Mouse (Mus musculus) lung, postnatal 0 days (tissue): ENCODE measurements around the gene Taf9. TPM values are rescaled to one million over a fixed set of nuclear protein-coding genes. Genes with fewer than 3 reads are reported as not detected.

Experiments
- ATAC-seq: fragments of 200-750 bp; cut with Nextera tagmentation; 2 replicates; pipeline ENCODE4 v1.8.0; 2017; ENCODE audit warnings: moderate library complexity
- DNase-seq: peaks from one replicate; pipeline ENCODE4 v3.0.0-alpha.2; 2016; ENCODE audit warnings: low spot score
- H3K27ac ChIP-seq: fragments of 300-500 bp; sonication (generic); 2 replicates; pipeline ENCODE4 v1.5.1; 2014; ENCODE audit warnings: antibody characterized with exemption, mild to moderate bottlenecking, low read length, mixed read lengths
- H3K27me3 ChIP-seq: fragments of 300-500 bp; sonication (generic); replicated peaks from 2 replicates; pipeline ENCODE4 v1.6.1; 2014; ENCODE audit warnings: low read length, mixed read lengths; ENCODE audit not compliant: insufficient read depth
- H3K36me3 ChIP-seq: fragments of 300-500 bp; sonication (generic); 2 replicates; pipeline ENCODE4 v1.6.1; 2014; ENCODE audit warnings: low read length, mixed read lengths; ENCODE audit not compliant: insufficient read depth
- H3K4me1 ChIP-seq: fragments of 300-500 bp; sonication (generic); 2 replicates; pipeline ENCODE4 v1.6.1; 2014; ENCODE audit warnings: antibody characterized with exemption, low read depth, low read length, mixed read lengths; ENCODE audit not compliant: insufficient read depth
- H3K4me2 ChIP-seq: fragments of 300-500 bp; sonication (generic); replicated peaks from 2 replicates; pipeline ENCODE4 v1.6.1; 2014; ENCODE audit warnings: low read depth, mild to moderate bottlenecking, low read length, moderate library complexity, mixed read lengths
- H3K4me3 ChIP-seq: fragments of 300-500 bp; sonication (generic); 2 replicates; pipeline ENCODE4 v1.5.1; 2014; ENCODE audit warnings: low read depth, low read length
- H3K9ac ChIP-seq: fragments of 300-500 bp; sonication (generic); replicated peaks from 2 replicates; pipeline ENCODE4 v1.6.1; 2014; ENCODE audit warnings: low read depth, mild to moderate bottlenecking
- H3K9me3 ChIP-seq: fragments of 300-500 bp; sonication (generic); 2 replicates; pipeline ENCODE4 v1.6.1; 2016; ENCODE audit warnings: low read length, mixed read lengths
- CTCF ChIP-seq: IDR thresholded peaks from 2 replicates; pipeline ENCODE4 v1.5.1; 2016; ENCODE audit warnings: antibody characterized with exemption, mild to moderate bottlenecking
- EP300 ChIP-seq: IDR thresholded peaks from 2 replicates; pipeline ENCODE4 v1.6.1; 2016; ENCODE audit warnings: antibody characterized with exemption, mild to moderate bottlenecking, control low read depth
- WGBS: fragments of 180-500 bp; shearing (Covaris S2); extraction: QIAGEN DNeasy Blood & Tissue Kit; methylation state at CpG from one replicate; pipeline ENCODE4 v1.1.7; 2014; 5-methylcytosine and 5-hydroxymethylcytosine counted together
- polyA plus RNA-seq: library from polyadenylated mRNA; unstranded; fragments of >200 nt; fragmentation: Nextera tagmentation; extraction: Ambion mirVana; gene quantifications from 2 replicates; pipeline ENCODE4 v1.2.1, GENCODE M21; 2015

Gene Taf9
- polyA plus RNA-seq, 1 experiment from 2014 or later, result 15.5 TPM

DNA sequence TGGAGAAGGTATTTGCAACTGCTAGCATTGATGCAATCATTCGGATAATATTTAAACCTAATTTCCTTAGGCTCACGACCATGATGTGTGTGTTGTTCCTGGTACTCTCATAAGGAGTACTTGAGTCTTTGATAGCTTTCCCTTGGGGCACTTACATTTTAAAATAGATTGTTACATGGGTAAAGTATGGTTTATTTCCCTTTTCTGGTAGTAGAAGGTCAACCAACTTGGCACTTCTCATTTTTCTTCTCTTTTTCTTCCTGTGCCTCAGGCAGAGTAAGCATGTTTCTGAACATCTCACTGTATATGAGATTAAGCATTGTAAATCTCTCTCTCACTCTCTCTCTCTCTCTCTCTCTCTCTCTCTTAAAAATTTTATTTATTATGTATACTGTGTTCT, 31.5 kb downstream of the Taf9 start:
- Histone ChIP-seq H3K36me3 (no peaks in the 10 kb centered on the region), H3K27ac (no peak overlapping the region), H3K4me1 (no peaks in the 10 kb centered on the region), H3K27me3 (no peaks in the 10 kb centered on the region), H3K9me3 (no peaks in the 10 kb centered on the region), H3K4me3 (no peak overlapping the region), H3K4me2 (no peak overlapping the region), H3K9ac (no peak overlapping the region)
- ATAC-seq, result peak; percentile 35
- DNase-seq, result peak; percentile 23
- TF ChIP-seq EP300, result no peak
- no peak for TF ChIP-seq CTCF
- WGBS, result 55% methylated on average over 2 of the region's 2 CpGs

DNA sequence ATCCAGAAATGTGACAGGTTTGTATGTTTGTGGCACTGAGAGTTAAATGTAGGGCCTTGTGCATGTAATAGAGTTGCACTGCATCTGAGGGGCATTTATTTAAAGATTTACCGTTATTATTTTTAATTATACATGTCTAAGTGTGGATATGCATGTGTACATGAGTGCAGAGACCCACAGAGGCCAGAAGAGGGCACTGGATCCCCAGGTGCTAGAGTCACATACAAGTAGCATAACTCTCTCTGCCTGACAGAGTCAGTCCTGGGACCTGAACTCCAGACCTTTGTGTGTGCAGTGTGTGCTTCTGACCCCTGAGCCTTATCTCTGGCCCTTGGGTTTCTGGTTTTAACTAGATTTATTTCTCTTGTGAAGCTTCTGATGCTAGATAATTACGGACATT, 33.0 kb downstream of the Taf9 start:
- DNase-seq, result no peak
- 78% methylated on average over 2 of the region's 2 CpGs for WGBS
- TF ChIP-seq EP300 (no peak), CTCF (peak; percentile 51)

DNA sequence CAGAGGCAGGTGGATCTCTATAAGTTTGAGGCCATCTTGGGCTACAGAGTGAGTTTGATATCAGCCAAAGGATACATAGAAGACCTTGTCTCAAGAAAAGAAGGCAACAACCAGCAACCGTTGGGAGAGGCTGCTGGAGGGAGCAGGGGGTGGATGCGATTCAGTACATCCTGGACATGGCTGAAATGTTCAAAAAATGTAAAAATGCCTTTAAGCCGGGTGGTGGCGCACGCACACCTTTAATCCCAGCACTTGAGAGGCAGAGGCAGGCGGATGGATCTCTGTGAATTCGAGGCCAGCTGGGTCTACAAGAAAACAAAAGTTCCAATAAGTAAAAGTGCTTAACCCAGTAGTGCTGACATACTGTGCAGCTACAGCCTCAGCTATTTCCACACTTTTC, 36.1 kb downstream of the Taf9 start:
- 69% methylated on average over 7 of the region's 7 CpGs for WGBS
- no peak for ATAC-seq
- no peak overlapping the region for H3K4me3 ChIP-seq
- no peaks in the 10 kb centered on the region for H3K9me3 ChIP-seq
- DNase-seq, result no peak
- H3K36me3 ChIP-seq, result no peaks in the 10 kb centered on the region
- no peak overlapping the region for H3K4me2 ChIP-seq
- no peaks in the 10 kb centered on the region for H3K27me3 ChIP-seq
- H3K9ac ChIP-seq, result no peak overlapping the region
- TF ChIP-seq CTCF (no peak), EP300 (no peak)
- no peaks in the 10 kb centered on the region for H3K4me1 ChIP-seq
- no peak overlapping the region for H3K27ac ChIP-seq

More for the DNA sequence above, 33.0 kb downstream of the Taf9 start:
- Histone ChIP-seq H3K36me3 (no peaks in the 10 kb centered on the region), H3K4me3 (no peak overlapping the region), H3K4me1 (no peaks in the 10 kb centered on the region), H3K9me3 (no peaks in the 10 kb centered on the region), H3K27me3 (no peaks in the 10 kb centered on the region), H3K4me2 (no peak overlapping the region), H3K27ac (no peak overlapping the region), H3K9ac (no peak overlapping the region)
- ATAC-seq, result no peak; the same call in 1 of the 2 replicates

DNA sequence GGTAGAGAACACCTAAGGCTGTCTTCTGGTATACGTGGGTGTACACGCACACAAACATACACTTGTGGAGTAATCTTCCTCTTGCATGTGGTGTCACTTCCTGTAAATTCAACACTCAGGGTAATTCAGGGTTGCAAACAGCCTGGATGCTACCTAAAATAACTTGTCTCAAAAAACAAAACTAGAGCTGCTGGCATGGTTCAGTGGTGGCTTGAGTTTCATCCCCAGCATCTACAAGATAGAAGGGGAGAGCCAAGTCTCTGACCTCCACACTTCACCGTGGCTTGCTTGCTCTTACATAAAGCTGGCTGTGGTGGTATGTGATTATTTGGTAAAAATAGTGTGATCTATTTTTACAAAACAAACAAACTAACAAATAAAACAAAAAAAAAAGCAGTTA, 46.2 kb downstream of the Taf9 start:
- ATAC-seq (no peak), DNase-seq (no peak)
- Histone ChIP-seq H3K4me1 (no peaks in the 10 kb centered on the region), H3K27ac (no peak overlapping the region), H3K9me3 (no peaks in the 10 kb centered on the region), H3K27me3 (no peaks in the 10 kb centered on the region), H3K4me3 (no peak overlapping the region), H3K9ac (no peak overlapping the region), H3K36me3 (peaks cover 23% of the 10 kb centered on the region; the same call in 1 of the 2 replicates), H3K4me2 (no peak overlapping the region)
- no peak for TF ChIP-seq EP300
- WGBS, result 90% methylated on average over 3 of the region's 3 CpGs

DNA sequence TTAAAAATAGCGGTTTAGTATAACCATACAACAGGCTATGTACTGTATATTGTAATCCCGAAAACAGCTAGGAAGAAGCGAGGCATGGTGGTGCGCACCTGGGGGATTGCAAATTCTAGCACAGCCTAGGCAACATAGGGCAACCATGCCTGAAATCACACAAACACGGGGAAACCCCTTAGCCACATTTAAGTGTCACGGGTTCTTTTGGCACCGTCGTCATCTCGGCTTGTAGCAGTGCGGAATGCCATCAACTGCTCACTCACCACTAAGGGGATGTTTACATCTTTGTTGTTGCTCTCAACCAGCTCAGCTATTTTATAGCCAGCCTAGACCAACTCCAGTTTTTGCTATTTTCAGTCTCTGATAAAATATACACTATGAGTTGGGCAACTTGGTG, 47.5 kb downstream of the Taf9 start:
- ATAC-seq (no peak), DNase-seq (no peak)
- Histone ChIP-seq H3K27me3 (no peaks in the 10 kb centered on the region), H3K4me1 (no peaks in the 10 kb centered on the region), H3K9me3 (no peaks in the 10 kb centered on the region), H3K4me2 (no peak overlapping the region), H3K36me3 (peaks cover 24% of the 10 kb centered on the region; the same call in 1 of the 2 replicates), H3K27ac (no peak overlapping the region), H3K9ac (no peak overlapping the region), H3K4me3 (no peak overlapping the region)
- TF ChIP-seq EP300 (no peak), CTCF (no peak)
- 89% methylated on average over 10 of the region's 10 CpGs for WGBS

DNA sequence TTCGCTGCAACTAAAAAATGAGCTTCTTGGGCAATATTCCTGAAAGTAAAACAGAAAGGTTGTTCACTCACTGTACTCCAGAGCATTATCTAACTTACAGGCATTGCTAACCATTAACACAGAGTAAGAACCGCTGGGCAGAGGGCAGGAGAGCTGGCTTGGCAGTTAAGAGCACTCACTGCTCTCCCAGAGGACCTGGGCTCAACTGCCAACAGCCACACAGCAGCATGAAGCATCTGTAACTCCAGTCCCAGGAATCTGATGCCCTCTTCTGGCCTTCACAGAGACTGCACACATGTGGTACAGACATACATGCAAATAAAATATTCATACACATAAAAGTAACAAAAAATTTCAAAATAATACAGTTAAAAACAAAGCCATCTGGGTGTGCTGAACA, 52.1 kb downstream of the Taf9 start:
- Histone ChIP-seq H3K4me1 (no peaks in the 10 kb centered on the region), H3K4me3 (no peak overlapping the region), H3K27me3 (no peaks in the 10 kb centered on the region), H3K9me3 (no peaks in the 10 kb centered on the region), H3K4me2 (no peak overlapping the region), H3K9ac (no peak overlapping the region), H3K27ac (no peak overlapping the region), H3K36me3 (peaks cover 46% of the 10 kb centered on the region; the same call in 1 of the 2 replicates)
- ATAC-seq (no peak), DNase-seq (peak; percentile 9)
- TF ChIP-seq CTCF (peak; percentile 33), EP300 (no peak)
- WGBS, result 86% methylated on average over 2 of the region's 2 CpGs

Other genes starting within 250 kb of the Taf9 start
- gene Naip1, start 198.7 kb upstream of the Taf9 start, polyA plus RNA-seq, result not detected in 2 replicates
- gene Gtf2h2, start 159.0 kb upstream of the Taf9 start, polyA plus RNA-seq, result 22.9 and 35.5 TPM in 2 replicates
- 71.0 and 76.9 TPM in 2 replicates for gene Ocln, start 98.9 kb upstream of the Taf9 start, polyA plus RNA-seq
- gene Marveld2, start 34.6 kb upstream of the Taf9 start, polyA plus RNA-seq, result 11.5 and 11.8 TPM in 2 replicates
- gene Ak6, start 600 bp upstream of the Taf9 start, polyA plus RNA-seq, result 135 and 136 TPM in 2 replicates
- 12.9 and 14.4 TPM in 2 replicates for gene Rad17, start 528 bp upstream of the Taf9 start, polyA plus RNA-seq
- 7.1 and 7.9 TPM in 2 replicates for gene Ccdc125, start 18.1 kb downstream of the Taf9 start, polyA plus RNA-seq
- 52.5 and 54.8 TPM in 2 replicates for gene Cdk7, start 79.4 kb downstream of the Taf9 start, polyA plus RNA-seq
- 114 and 122 TPM in 2 replicates for gene Mrps36, start 93.1 kb downstream of the Taf9 start, polyA plus RNA-seq
- gene Cenph, start 124.3 kb downstream of the Taf9 start, polyA plus RNA-seq, result 2.5 and 2.9 TPM in 2 replicates
- gene Ccnb1, start 135.0 kb downstream of the Taf9 start, polyA plus RNA-seq, result 8.8 and 10.9 TPM in 2 replicates
- 30.8 and 31.1 TPM in 2 replicates for gene Slc30a5, start 181.8 kb downstream of the Taf9 start, polyA plus RNA-seq